Mouse (Mus musculus) stomach, postnatal 0 days (tissue): Measurements from ENCODE around the gene Lif.

Experiments used
- CTCF ChIP-seq: IDR thresholded peaks from 2 replicates; pipeline ENCODE4 v1.5.1; 2016; ENCODE audit warnings: antibody characterized with exemption, low read depth, mild to moderate bottlenecking, moderate library complexity
- EP300 ChIP-seq: optimal IDR thresholded peaks from 2 replicates; pipeline ENCODE3; 2016; ENCODE audit warnings: antibody characterized with exemption

DNA sequence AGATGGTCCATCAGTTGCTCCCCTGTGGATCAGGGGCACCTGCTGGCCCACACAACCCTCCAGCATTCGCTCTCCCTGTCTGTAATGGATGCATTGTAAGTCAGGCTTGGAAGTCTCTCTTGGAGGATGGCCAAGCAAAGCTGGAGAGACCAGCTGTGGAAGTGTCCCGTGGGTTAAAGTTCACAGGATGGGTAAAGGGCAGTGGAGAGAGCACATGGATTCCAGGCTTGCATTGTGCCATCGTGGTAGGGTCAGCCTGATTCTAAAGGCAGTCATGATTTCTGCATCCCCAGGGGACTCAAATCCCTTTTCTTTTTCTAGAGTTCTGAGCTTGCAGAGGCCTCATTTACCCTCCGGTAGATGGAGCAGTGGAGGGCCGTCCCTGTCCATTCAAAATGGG, 399 bp downstream of the Lif start:
- TF ChIP-seq EP300 = no peak
- TF ChIP-seq CTCF = no peak
